Mouse (Mus musculus) forebrain, embryonic 14.5 days (tissue): ENCODE measurements around the gene Atxn7l1. TPM values are rescaled to one million over a fixed set of nuclear protein-coding genes. Genes with fewer than 3 reads are reported as not detected.
A peak's percentile ranks its signal among the peaks of the same experiment; 100 is the strongest.

Source experiments
- ATAC-seq: fragments of 200-750 bp; cut with Nextera tagmentation; 2 replicates; pipeline ENCODE4 v1.8.0; 2017; ENCODE audit warnings: mild to moderate bottlenecking, moderate library complexity
- DNase-seq: peaks from one replicate; pipeline ENCODE4 v3.0.0-alpha.2; 2015; ENCODE audit warnings: low spot score
- H3K27ac ChIP-seq: fragments of 300-500 bp; sonication (generic); 2 replicates; pipeline ENCODE4 v1.5.1; 2014; ENCODE audit warnings: low read depth, mild to moderate bottlenecking, control low read depth, low read length, moderate library complexity
- H3K27me3 ChIP-seq: fragments of 300-500 bp; sonication (generic); replicated peaks from 2 replicates; pipeline ENCODE4 v1.6.1; 2014; ENCODE audit warnings: low read length, control low read depth, mixed read lengths; ENCODE audit not compliant: control insufficient read depth, insufficient read depth
- H3K36me3 ChIP-seq: fragments of 300-500 bp; sonication (generic); 2 replicates; pipeline ENCODE4 v1.6.1; 2014; ENCODE audit warnings: low read length, control low read depth; ENCODE audit not compliant: control insufficient read depth, insufficient read depth
- H3K4me1 ChIP-seq: fragments of 300-500 bp; sonication (generic); 2 replicates; pipeline ENCODE4 v1.6.1; 2014; ENCODE audit warnings: antibody characterized with exemption, low read length, control low read depth; ENCODE audit not compliant: control insufficient read depth, insufficient read depth
- H3K4me2 ChIP-seq: fragments of 300-500 bp; sonication (generic); 2 replicates; pipeline ENCODE4 v1.6.1; 2014; ENCODE audit warnings: mild to moderate bottlenecking, control low read depth, low read length
- H3K4me3 ChIP-seq: fragments of 300-500 bp; sonication (generic); 2 replicates; pipeline ENCODE4 v1.5.1; 2014; ENCODE audit warnings: low read depth, low read length, control low read depth
- H3K9ac ChIP-seq: fragments of 300-500 bp; sonication (generic); 2 replicates; pipeline ENCODE4 v1.6.1; 2014; ENCODE audit warnings: mild to moderate bottlenecking, low read length, control low read depth, moderate library complexity
- H3K9me3 ChIP-seq: fragments of 300-500 bp; sonication (generic); replicated peaks from 2 replicates; pipeline ENCODE4 v1.6.1; 2016; ENCODE audit warnings: low read length, control low read depth, mixed read lengths; ENCODE audit not compliant: control insufficient read depth
- WGBS: fragments of 180-500 bp; shearing (Covaris S2); extraction: QIAGEN DNeasy Blood & Tissue Kit; methylation state at CpG from one replicate; pipeline ENCODE4 v1.1.7; 2014; 5-methylcytosine and 5-hydroxymethylcytosine counted together
- polyA plus RNA-seq: library from polyadenylated mRNA; unstranded; fragments of >200 nt; fragmentation: Nextera tagmentation; extraction: Ambion mirVana; gene quantifications from 2 replicates; pipeline ENCODE4 v1.2.1, GENCODE M21; 2014

Atxn7l1 gene
- polyA plus RNA-seq, 1 experiment from 2014 or later = 18.1 TPM

DNA sequence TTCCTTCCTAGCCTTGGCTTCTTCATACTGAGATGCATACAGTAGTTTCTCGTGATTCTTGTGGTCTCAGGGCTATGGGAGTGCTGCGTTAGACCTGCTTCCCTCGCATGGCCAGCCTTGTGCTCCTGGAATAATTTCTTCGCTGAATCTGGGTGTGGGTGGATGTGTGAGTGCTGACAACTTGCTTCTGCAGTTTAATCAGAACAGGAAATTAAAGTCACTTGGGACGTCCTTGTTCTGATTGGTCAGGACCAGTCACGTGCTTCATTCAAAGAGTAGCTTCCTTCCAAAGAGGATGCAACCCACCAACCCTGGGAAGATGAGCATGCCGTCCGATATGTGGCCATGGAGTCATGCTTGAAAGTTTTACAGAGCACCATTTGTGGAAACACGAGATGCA is 126.2 kb downstream of the Atxn7l1 start:
- ATAC-seq (no peak), DNase-seq (no peak)
- H3K4me2 ChIP-seq = no peak overlapping the region
- H3K27ac ChIP-seq = no peak overlapping the region
- no peaks in the 10 kb centered on the region for H3K36me3 ChIP-seq
- WGBS = 90% methylated on average over 9 of the region's 9 CpGs
- H3K4me3 ChIP-seq = no peak overlapping the region
- H3K9me3 ChIP-seq = no peaks in the 10 kb centered on the region
- no peak overlapping the region for H3K9ac ChIP-seq
- H3K4me1 ChIP-seq = no peaks in the 10 kb centered on the region
- H3K27me3 ChIP-seq = no peaks in the 10 kb centered on the region

DNA sequence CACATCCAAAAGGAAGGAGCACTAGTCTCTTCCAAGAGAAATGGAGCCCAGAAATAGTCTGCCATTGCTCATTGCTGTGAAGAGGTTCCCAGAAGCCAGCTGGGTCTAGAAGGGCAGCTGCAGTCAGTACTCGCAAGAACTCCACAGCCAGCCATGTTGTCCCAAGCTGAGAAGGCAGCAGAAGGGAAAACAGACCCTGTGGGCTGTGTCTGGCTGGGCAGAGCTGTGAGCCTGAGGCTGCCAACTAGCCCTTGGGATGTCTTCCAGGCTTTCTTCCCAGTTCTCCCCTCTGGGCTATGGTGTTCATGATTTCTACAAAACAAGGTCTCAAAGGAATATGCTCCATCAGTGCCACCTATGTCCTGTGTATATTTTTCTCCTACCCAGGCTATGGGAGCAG is 128.5 kb downstream of the Atxn7l1 start:
- no peak overlapping the region for H3K27ac ChIP-seq
- DNase-seq (no peak), ATAC-seq (no peak)
- WGBS = 89% methylated on average over 1 of the region's 1 CpGs
- H3K27me3 ChIP-seq = no peaks in the 10 kb centered on the region
- H3K4me2 ChIP-seq = no peak overlapping the region
- H3K9me3 ChIP-seq = no peaks in the 10 kb centered on the region
- H3K36me3 ChIP-seq = no peaks in the 10 kb centered on the region
- H3K9ac ChIP-seq = no peak overlapping the region
- no peak overlapping the region for H3K4me3 ChIP-seq
- no peaks in the 10 kb centered on the region for H3K4me1 ChIP-seq

DNA sequence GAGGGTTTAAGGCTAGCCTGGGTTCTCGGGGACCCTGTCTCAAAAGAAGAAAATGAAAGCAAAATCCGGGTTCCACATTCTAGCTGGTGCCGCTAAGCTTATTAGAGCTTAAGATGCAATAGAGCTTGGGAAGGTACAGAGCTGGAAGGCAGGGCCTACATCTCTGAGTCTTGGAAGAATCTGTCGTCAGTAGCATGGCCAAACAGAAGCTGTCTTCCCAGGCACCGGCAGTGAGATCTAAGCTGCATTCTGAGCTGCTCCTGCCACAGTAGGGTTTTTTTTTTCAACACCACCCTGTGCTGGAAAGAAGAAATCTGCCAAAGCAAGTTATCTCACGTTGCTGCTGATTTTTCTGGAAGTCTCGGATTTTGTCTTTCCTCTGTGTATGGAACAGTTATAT is 129.9 kb downstream of the Atxn7l1 start:
- H3K4me3 ChIP-seq = no peak overlapping the region
- DNase-seq (peak; percentile 18), ATAC-seq (no peak)
- no peak overlapping the region for H3K9ac ChIP-seq
- H3K36me3 ChIP-seq = no peaks in the 10 kb centered on the region
- H3K4me1 ChIP-seq = no peaks in the 10 kb centered on the region
- no peaks in the 10 kb centered on the region for H3K27me3 ChIP-seq
- H3K27ac ChIP-seq = no peak overlapping the region
- WGBS = 79% methylated on average over 7 of the region's 7 CpGs
- no peaks in the 10 kb centered on the region for H3K9me3 ChIP-seq
- H3K4me2 ChIP-seq = no peak overlapping the region

DNA sequence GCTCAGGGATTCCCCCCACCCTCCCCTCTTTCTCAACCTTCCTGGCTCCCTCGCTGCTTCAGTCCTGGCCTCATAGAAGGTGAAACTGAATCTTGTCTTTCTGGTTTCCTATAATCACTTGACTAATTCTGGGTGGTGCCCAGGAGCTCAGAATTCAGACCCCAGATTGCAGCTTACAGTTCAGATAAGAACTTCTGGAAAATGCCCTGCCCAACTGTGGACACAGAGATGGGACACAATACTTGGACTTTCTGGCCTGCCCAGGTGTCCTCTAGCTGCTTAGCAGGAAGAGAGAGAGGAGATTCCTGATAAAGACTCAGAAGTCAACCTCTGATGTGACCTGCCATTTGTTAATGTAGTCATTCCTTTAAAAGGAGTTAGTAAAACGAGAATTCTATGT is 131.7 kb downstream of the Atxn7l1 start:
- no peaks in the 10 kb centered on the region for H3K4me1 ChIP-seq
- ATAC-seq (no peak), DNase-seq (no peak)
- H3K4me3 ChIP-seq = no peak overlapping the region
- 78% methylated on average over 2 of the region's 2 CpGs for WGBS
- no peak overlapping the region for H3K4me2 ChIP-seq
- no peak overlapping the region for H3K27ac ChIP-seq
- no peak overlapping the region for H3K9ac ChIP-seq
- no peaks in the 10 kb centered on the region for H3K27me3 ChIP-seq
- no peaks in the 10 kb centered on the region for H3K36me3 ChIP-seq
- H3K9me3 ChIP-seq = no peaks in the 10 kb centered on the region

- H3K9ac ChIP-seq = no peak overlapping the region
- WGBS = 17% methylated on average over 2 of the region's 2 CpGs
- DNase-seq (peak; percentile 69), ATAC-seq (peak; percentile 49; the same call in 1 of the 2 replicates)
- H3K4me3 ChIP-seq = no peak overlapping the region
- H3K4me2 ChIP-seq = no peak overlapping the region
- no peak overlapping the region for H3K27ac ChIP-seq
- H3K27me3 ChIP-seq = no peaks in the 10 kb centered on the region
- H3K36me3 ChIP-seq = no peaks in the 10 kb centered on the region
- H3K9me3 ChIP-seq = no peaks in the 10 kb centered on the region
- peaks cover 1% of the 10 kb centered on the region for H3K4me1 ChIP-seq
These were observed 133.3 kb downstream of the Atxn7l1 start for GRCm38 (mm10) chr12:33280805-33281204.

DNA sequence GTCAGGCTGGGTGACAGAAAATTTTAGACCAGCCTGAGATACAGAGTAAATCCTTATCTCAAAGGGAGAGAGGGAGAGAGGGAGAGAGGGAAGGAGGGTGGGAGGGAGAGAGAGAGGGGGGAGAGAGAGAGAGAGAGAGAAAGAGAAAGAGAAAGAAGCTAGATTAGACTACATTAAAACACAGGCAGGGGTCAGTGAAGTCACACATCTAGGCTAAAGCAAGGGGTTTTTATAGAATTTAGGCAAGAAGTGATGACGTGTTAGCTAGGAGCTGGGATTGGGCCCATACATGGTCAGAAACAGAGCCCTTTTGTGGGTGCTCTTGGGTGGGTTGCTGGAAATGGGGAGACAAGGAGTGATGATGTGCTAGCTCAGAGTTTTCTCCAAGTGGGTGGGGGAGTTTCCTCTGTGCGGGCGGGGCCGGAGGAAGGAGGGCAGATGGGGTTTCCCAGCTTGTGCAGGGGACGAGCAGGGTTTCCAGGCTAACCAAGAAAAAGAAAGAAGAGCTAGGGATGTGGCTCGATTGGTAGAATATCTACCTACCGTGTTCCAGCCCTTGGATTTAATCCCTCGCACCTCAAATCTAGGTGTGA is 136.9 kb downstream of the Atxn7l1 start:
- 84% methylated on average over 8 of the region's 8 CpGs for WGBS
- DNase-seq = no peak

DNA sequence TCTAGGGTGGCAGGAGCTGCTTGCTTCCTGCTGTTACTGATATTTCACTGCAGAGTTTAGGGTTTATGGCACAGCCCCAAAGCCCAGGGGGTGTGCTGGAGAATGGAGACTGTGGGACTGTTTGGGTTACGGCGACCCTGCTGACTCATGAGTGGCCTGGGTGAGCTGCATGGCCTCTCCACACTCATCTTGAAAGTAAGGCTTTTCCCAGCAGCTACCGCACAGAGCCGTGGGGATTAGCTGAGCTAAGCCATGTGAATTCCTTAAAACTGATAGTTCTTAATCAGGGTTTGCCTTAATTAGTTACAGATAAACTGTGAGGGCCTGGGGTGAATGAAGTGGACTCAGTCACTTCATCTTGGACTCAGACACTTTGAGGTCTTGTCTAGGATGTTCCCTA is 137.9 kb downstream of the Atxn7l1 start:
- H3K4me1 ChIP-seq = peaks cover 8% of the 10 kb centered on the region
- ATAC-seq (no peak), DNase-seq (no peak)
- no peaks in the 10 kb centered on the region for H3K27me3 ChIP-seq
- WGBS = 20% methylated on average over 4 of the region's 4 CpGs
- no peak overlapping the region for H3K9ac ChIP-seq
- H3K36me3 ChIP-seq = no peaks in the 10 kb centered on the region
- no peaks in the 10 kb centered on the region for H3K9me3 ChIP-seq
- no peak overlapping the region for H3K4me2 ChIP-seq
- no peak overlapping the region for H3K4me3 ChIP-seq
- no peak overlapping the region for H3K27ac ChIP-seq

More for the DNA sequence above, 136.9 kb downstream of the Atxn7l1 start:
- Histone ChIP-seq H3K9ac (no peak overlapping the region), H3K4me1 (peaks cover 8% of the 10 kb centered on the region), H3K36me3 (no peaks in the 10 kb centered on the region), H3K27ac (no peak overlapping the region), H3K4me3 (no peak overlapping the region), H3K27me3 (no peaks in the 10 kb centered on the region), H3K4me2 (no peak overlapping the region), H3K9me3 (no peaks in the 10 kb centered on the region)
- no peak for ATAC-seq

DNA sequence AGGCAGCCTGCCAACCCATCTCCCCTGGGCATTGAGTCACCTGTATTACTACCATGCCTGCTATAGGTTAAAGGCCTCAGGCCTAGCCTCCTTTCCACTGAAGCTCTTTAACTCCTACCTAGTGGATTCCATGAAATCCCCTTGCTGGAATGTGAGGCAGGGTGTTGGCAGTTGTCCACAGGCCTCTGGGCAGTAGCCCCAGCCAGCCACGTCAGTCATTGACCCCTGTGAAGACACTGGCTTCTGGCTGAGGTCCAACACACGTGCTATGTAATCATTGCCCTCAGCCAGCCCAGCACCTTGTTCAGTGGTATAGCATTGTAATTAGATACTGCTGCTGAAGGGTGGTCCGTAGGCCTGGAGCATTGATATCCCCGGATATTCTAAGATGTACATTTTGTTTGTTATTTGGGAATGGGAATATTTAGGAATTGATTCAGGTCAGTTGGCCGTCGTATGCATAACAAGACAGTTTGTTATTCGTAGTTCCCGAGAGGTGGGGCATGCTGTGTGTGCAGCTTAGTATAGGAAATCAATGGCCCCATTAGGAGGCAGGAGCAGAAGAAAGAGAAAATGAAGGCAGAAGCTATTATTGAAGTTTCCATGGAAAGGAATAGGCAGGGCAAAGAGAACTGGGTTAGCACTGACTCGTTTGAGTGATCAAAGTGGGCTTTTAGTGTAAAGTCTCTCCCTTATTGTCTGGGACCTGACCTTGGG is 138.6 kb downstream of the Atxn7l1 start:
- no peaks in the 10 kb centered on the region for H3K27me3 ChIP-seq
- H3K36me3 ChIP-seq = no peaks in the 10 kb centered on the region
- DNase-seq (peak; percentile 42), ATAC-seq (0 out of 2 replicates have a peak, but pooled peaks have one; percentile 33)
- no peak overlapping the region for H3K9ac ChIP-seq
- peaks cover 8% of the 10 kb centered on the region for H3K4me1 ChIP-seq
- H3K4me3 ChIP-seq = no peak overlapping the region
- no peak overlapping the region for H3K4me2 ChIP-seq
- no peak overlapping the region for H3K27ac ChIP-seq
- H3K9me3 ChIP-seq = no peaks in the 10 kb centered on the region
- 24% methylated on average over 9 of the region's 9 CpGs for WGBS

DNA sequence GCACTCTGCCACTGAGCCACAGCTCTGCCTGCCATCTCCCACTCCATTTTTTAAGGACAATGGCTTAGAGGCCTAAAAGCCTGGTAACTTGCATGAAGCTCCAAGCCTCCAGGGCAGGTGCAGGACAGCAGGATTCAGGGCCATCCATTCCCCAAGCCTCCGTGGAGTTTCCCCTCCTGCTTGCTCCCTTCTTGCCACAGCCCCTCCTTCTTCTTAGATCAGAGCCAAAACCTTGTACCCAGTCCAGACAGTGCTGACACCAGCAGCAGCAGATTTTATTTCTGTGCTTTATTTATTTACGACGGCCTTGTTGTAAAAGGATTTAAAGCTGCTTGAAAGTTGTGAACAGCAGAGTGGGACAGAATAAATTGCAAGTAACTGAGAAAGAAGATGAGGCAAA is 140.2 kb downstream of the Atxn7l1 start:
- no peak for ATAC-seq
- H3K27me3 ChIP-seq = no peaks in the 10 kb centered on the region
- H3K4me3 ChIP-seq = no peak overlapping the region
- H3K36me3 ChIP-seq = no peaks in the 10 kb centered on the region
- 53% methylated on average over 3 of the region's 3 CpGs for WGBS
- H3K9ac ChIP-seq = no peak overlapping the region
- H3K9me3 ChIP-seq = no peaks in the 10 kb centered on the region
- no peak overlapping the region for H3K4me2 ChIP-seq
- DNase-seq = no peak
- peaks cover 8% of the 10 kb centered on the region for H3K4me1 ChIP-seq
- H3K27ac ChIP-seq = no peak overlapping the region
